Mouse (Mus musculus) heart, postnatal 14 days (tissue): ENCODE measurements around the gene Cnga4. TPM values are rescaled to one million over a fixed set of nuclear protein-coding genes. Genes with fewer than 3 reads are reported as not detected.
"Not testable (repeated sequence)": the region's sequence is repeated elsewhere in the genome, so short reads cannot be mapped to it uniquely, and the experiment has no call there.

Experiments
- DNase-seq, 2 experiments: peaks; one replicate each; pipeline ENCODE4 v3.0.0; 2021 to 2022
- intact Hi-C: fragments of 180-260 bp; cut with DNase I; formaldehyde crosslinking; loops from one replicate; pipeline ENCODE4 v1.15.1; 2025
- long read RNA-seq, 2 experiments: library from polyadenylated mRNA; stranded (forward); transcript quantifications; one replicate each; pipeline ENCODE4 v2.0.0; 2021
- total RNA-seq, 2 experiments: library from RNA; stranded (reverse); gene quantifications; 2 replicates each; pipeline ENCODE4 v1.2.3; 2021

The Cnga4 gene
- total RNA-seq, result under 1 TPM in 1 of 2 experiments, not detected in 1; 0.10 TPM
- long read RNA-seq, experiment 1, result 0 reads
- long read RNA-seq, experiment 2, result 0 reads

DNA sequence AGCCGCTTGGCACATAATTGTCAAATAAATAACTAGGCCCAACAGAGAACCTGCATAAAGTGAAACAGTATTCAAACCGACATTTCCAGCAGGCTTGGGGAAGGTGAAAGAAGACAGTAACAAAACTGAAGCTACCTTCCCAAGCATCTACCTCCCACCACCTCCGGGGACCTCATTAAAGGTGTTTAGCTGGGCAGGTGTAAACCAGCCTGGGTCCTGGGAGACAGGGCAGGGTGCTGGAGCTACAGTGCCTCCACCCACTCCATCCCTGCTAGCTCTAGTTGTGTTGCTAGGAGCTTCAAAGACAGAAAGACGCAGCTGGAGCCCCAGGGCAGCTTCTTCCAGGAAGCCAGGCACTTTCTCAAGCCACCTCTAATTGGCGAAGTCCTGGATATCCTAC lies at the start of gene Cnga4:
Gene Cnga4 (plus strand): TSS at position 301 of the 400 bp plus-strand sequence.
- intact Hi-C loops, result loop anchor here (5.0 kb wide), 1 partner anchor 223 kb away; no protein-coding TSS in a partner anchor

DNA sequence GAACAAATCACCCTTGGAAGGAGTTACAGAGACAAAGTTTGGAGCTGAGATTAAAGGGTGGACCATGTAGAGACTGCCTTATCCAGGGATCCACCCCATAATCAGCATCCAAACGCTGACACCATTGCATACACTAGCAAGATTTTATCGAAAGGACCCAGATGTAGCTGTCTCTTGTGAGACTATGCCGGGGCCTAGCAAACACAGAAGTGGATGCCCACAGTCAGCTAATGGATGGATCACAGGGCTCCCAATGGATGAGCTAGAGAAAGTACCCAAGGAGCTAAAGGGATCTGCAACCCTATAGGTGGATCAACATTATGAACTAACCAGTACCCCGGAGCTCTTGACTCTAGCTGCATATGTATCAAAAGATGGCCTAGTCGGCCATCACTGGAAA lies 48.3 kb upstream of the Cnga4 start:
- intact Hi-C loops, DNase-seq: not testable (repeated sequence)

More for the DNA sequence above, at the start of gene Cnga4:
- no peak for DNase-seq

DNA sequence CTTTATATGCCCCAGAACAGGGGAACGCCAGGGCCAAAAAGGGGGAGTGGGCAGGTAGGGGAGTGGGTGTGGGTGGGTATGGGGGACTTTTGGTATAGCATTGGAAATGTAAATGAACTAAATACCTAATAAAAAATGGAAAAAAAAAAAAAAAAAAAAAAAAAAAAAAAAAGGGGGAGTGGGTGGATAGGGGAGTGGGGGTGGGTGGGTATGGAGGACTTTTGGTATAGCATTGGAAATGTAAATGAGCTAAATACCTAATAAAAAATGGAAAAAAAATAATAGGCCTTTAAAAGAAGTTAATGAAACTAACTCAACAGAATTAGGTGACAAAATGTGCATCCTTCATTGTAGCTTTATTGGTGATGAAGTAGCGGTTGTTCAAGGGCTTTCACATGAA lies 47.9 kb upstream of the Cnga4 start:
- DNase-seq, intact Hi-C loops: not testable (repeated sequence)

GRCm38 (mm10) chr7:105361713-105362112 lies 42.7 kb upstream of the Cnga4 start:
- DNase-seq, result no peak
- intact Hi-C loops, result no loop called here

- intact Hi-C loops, result no loop called here
- no peak for DNase-seq
These were observed 37.1 kb upstream of the Cnga4 start for GRCm38 (mm10) chr7:105367268-105367667.

GRCm38 (mm10) chr7:105367930-105368329 lies 36.4 kb upstream of the Cnga4 start, which contains the start of gene Olfr692:
Olfr692 (plus strand) TSS chr7:105368230.
- DNase-seq, result no peak
- intact Hi-C loops, result no loop called here

DNA sequence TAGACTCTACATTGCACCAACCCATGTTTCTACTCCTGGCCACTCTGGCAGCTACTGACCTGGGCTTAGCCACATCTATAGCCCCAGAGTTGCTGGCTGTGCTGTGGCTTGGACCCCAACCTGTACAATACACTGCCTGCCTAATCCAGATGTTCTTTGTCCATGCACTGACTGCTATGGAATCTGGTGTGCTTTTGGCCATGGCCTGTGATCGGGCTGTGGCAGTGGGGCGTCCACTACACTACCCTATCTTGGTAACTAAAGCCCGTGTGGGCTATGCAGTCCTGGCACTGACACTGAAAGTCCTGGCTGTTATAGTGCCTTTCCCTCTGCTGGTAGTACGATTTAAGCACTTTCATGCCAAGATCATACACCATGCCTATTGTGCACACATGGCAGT lies 35.8 kb upstream of the Cnga4 start:
- no peak for DNase-seq
- intact Hi-C loops, result no loop called here

DNA sequence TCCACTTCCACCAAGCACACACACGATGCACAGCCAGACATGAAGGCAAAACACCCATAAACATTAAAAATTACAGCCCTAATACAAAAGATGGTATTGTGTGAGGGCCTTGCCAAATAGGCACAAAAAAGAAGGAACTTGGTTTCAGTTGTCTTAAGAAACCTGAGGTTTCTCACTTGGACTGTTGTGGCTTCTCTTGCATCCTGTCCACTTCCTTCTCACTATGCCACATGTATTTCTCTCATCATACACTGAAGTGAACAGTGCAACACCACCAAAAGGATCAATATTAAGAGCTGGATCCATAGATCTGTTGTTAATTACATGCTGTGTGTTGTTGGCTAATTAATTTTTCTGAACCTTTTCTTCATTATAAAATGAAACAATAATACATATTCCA lies 31.5 kb upstream of the Cnga4 start:
- intact Hi-C loops, result no loop called here
- DNase-seq, result no peak

DNA sequence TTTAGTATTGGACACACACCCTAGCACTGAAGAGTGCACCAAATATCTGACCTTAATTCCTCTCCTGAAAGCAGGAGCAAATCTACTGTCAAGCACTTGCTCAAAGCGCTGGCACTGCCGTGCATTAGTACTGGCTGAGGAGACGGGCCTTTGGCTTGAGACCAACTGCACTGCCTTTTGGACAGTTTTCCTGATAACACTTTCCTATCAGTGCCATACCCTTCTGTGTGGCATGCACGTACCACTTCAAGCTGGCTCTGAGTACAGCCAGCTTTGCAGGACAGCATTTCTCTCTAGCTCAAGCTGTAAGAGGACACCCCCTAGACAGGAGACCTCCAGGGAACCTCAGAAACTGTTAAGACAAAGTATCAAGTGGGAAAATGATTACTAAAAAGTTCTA lies 30.9 kb upstream of the Cnga4 start:
- peak; percentile 61 to 68 for DNase-seq
- intact Hi-C loops, result no loop called here

GRCm38 (mm10) chr7:105373976-105374375 lies 30.4 kb upstream of the Cnga4 start:
- intact Hi-C loops, result no loop called here
- DNase-seq, result no peak

- no peak for DNase-seq
- intact Hi-C loops, result no loop called here
These were observed 29.5 kb upstream of the Cnga4 start, which contains the start of gene Gm5901 for GRCm38 (mm10) chr7:105374866-105375265. Gm5901 (plus strand) TSS chr7:105375038.

GRCm38 (mm10) chr7:105380329-105380728 lies 24.0 kb upstream of the Cnga4 start:
- DNase-seq, result no peak
- intact Hi-C loops, result no loop called here

GRCm38 (mm10) chr7:105387696-105388095 lies 16.7 kb upstream of the Cnga4 start:
- DNase-seq, result no peak
- intact Hi-C loops, result no loop called here

GRCm38 (mm10) chr7:105390236-105390635 lies 14.1 kb upstream of the Cnga4 start:
- DNase-seq, result no peak
- intact Hi-C loops, result no loop called here

DNA sequence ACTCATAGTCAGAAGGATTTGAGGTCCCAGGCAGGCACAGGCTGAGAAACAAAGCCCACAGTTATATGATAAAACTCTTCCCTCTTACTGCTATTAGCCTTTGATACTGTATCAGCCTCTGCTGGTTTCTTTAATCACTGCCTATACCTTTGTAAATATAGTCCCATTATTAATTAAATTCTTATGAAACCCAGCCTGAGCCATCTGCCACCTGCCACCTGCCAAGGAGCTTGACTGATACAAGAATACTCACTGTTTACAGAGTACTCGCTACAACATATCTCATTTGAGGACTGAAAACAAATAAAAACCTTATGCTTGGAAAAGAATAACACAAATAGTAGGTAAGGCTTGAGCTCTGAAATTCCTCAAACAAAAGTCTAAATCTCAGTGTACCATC lies 9.8 kb upstream of the Cnga4 start:
- no peak for DNase-seq
- intact Hi-C loops, result no loop called here

GRCm38 (mm10) chr7:105395131-105395820 lies 9.1 kb upstream of the Cnga4 start:
- intact Hi-C loops, result no loop called here

GRCm38 (mm10) chr7:105396126-105396525 lies 8.2 kb upstream of the Cnga4 start:
- DNase-seq, result no peak
- intact Hi-C loops, result no loop called here

More at GRCm38 (mm10) chr7:105395131-105395820, 9.1 kb upstream of the Cnga4 start:
- no peak for DNase-seq

GRCm38 (mm10) chr7:105399058-105399934 lies 5.1 kb upstream of the Cnga4 start:
- intact Hi-C loops, result no loop called here
- no peak for DNase-seq

DNA sequence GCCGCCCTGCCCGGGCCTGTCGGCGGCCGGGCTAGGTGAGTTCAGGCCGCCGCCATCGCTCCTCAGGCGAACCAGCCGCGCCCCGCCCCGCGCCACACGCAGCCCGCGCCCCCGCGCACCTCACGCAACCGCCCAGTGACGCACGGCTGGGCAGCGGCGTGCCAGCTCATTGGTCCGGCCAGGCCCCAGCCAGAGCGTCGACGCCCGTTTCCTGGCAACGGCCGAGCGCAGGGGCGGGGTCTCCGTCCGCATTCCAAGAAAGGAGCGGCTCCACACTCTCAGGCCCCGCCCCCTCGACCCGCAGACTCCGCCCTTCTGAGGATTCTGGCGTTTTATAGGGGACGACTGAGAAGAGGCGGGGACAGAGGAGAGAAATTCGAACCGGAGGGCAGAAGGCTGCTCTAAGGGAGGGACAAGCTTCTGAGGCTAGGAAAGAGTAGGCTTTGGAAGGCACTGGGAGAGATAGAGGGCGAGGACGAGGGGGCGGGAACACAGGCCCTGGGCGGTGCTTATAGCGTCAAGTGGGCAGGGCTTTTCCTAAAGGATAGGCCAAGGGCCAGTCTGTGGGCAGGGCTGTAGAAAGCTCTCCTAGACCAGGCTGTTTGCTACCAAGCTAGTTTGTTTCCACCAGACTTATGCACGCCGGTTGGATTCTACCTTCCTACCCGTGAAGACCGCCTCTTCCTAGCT lies 4.3 kb upstream of the Cnga4 start, which contains the start of gene Fam160a2:
Gene Fam160a2 (minus strand): TSS at position 120 of the 690 bp plus-strand sequence.
- intact Hi-C loops, result loop anchor here (5.0 kb wide), 1 partner anchor 227 kb away; no protein-coding TSS in a partner anchor
- peak; percentile 100 for DNase-seq

DNA sequence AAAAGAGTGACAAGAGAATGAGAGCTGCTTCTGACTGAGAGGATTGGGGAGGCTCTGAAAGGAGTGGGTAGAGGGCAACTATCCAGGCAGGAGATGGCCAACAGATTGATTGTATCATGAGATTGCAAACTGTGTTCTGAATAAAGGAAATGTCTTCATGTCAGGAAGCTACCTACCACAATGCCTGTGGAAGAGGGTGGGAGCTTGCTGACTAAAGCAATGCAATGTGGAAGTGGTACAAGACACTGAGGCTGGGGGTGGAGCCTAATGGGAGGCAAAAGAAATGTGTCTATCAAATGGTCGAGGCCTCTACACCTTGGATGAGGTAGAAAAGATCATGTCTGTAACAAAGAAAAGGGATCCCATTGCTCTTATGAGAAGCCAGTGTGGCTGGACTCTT lies 2.0 kb downstream of the Cnga4 start:
- intact Hi-C loops, result no loop called here
- no peak for DNase-seq
